Mouse (Mus musculus): ENCODE results near the gene Szt2. TPM values are rescaled to one million over a fixed set of nuclear protein-coding genes. Genes with fewer than 3 reads are reported as not detected.

The Szt2 gene
- total and polyA plus RNA-seq, 3 experiments, result 3.2 to 18.9 (median 7.4) TPM

DNA sequence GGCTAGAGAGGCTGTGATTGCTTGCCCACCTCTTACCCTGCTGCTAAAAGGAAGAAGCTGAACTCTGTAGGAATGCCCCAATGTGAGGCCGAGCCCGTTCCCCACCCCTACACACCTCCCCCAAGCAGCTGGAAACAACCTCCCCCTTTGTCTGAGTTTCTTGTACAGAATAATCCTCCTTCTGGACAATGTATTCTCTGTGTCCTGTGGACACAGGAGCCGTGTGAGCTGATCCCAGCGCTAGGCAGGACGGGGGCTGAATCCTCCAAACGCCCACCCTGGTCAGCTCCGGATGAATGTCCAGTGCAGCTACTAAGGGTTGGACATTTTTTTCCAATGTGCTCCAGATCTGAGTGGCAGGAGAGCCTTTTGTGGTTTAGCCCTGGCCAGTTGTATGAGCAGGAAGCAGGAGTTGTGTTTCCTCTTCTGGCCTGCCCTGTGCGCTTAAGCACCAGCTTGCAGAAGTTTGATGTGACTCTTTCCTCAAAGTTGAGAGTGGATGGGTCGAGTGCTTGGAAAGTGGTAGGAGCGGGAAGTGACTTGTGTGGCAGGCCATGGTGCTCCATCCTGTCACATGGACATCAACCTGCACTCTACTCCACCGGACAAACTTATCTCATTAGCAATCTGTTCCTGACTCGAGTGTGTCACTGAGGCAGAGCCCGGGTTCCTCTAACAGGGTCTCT is 8.2 kb upstream of the Szt2 start:
- Histone ChIP-seq H3K79me2 (replicated peaks; ENCODE audit: control insufficient read depth, extremely low read depth, insufficient read depth, poor library complexity, severe bottlenecking) (no peaks in the 10 kb centered on the region), H3K9ac (ENCODE audit: insufficient read depth, low read depth) (no peak overlapping the region), H3K4me3 (replicated peaks in 1 of 3; ENCODE audit: low read depth in 2 of 3, low read length in 2 of 3, poor library complexity in 1 of 3) (no peak overlapping the region), H3K4me1 (ENCODE audit: control insufficient read depth in 1 of 2, insufficient read depth in 2 of 2) (no peaks in the 10 kb centered on the region), H3K9me3 (replicated peaks; ENCODE audit: low read length) (no peaks in the 10 kb centered on the region), H3K27ac (ENCODE audit: insufficient read depth, low read depth) (no peak overlapping the region), H3K36me3 (replicated peaks in 1 of 2; ENCODE audit: control insufficient read depth in 1 of 2, insufficient read depth in 1 of 2, low read length in 1 of 2) (peaks cover 63 to 83% of the 10 kb centered on the region in 2 experiments), H3K27me3 (replicated peaks) (no peaks in the 10 kb centered on the region), H3K4me2 (ENCODE audit: insufficient read depth, low read depth, poor library complexity, severe bottlenecking) (no peak overlapping the region)
- in situ Hi-C loops (cut with MboI; ENCODE audit: low pct_ligation_motif_present, low pct_unique_long_range_greater_than_20kb, low sequenced_read_pairs) (no loop called here), dilution Hi-C loops (cut with MboI; ENCODE audit: extremely low pct_ligation_motif_present, extremely low pct_unique_long_range_greater_than_20kb, low sequenced_read_pairs) (no loop called here)
- no peak for TF ChIP-seq POLR2AphosphoS2 (IDR thresholded peaks at IDR 0.05; ENCODE audit: low read depth, low read length)
- TF ChIP-seq USF1 (IDR thresholded peaks at IDR 0.05; ENCODE audit: low read depth, low read length), result no peak
- no peak for TF ChIP-seq MAFK (IDR thresholded peaks at IDR 0.05; ENCODE audit: insufficient replicate concordance, low read length)
- no peak for TF ChIP-seq ELF1 (IDR thresholded peaks at IDR 0.05; ENCODE audit: low read depth, low read length)
- no peak for TF ChIP-seq ETS1 (conservative IDR thresholded peaks at IDR 0.05; ENCODE audit: low read depth, low read length)
- TF ChIP-seq JUN (IDR thresholded peaks at IDR 0.05; ENCODE audit: insufficient read depth, low read depth, low read length), result no peak
- TF ChIP-seq E2F4 (IDR thresholded peaks at IDR 0.05; ENCODE audit: insufficient replicate concordance, low read depth, low read length), result no peak
- no peak for TF ChIP-seq KAT2A (IDR thresholded peaks at IDR 0.05; ENCODE audit: insufficient replicate concordance, low read length)
- no peak for TF ChIP-seq MXI1 (IDR thresholded peaks at IDR 0.05; ENCODE audit: low read depth, low read length)
- no peak for TF ChIP-seq EP300 (IDR thresholded peaks at IDR 0.05; ENCODE audit: low read length)
- TF ChIP-seq MYC (IDR thresholded peaks at IDR 0.05; ENCODE audit: low read depth, low read length), result no peak
- TF ChIP-seq SMC3 (IDR thresholded peaks at IDR 0.05; ENCODE audit: low read depth, low read length), result no peak
- TF ChIP-seq TCF12 (IDR thresholded peaks at IDR 0.05; ENCODE audit: low read depth, low read length), result no peak
- TF ChIP-seq NELFE (IDR thresholded peaks at IDR 0.05; ENCODE audit: low read depth, low read length), result no peak
- no peak for TF ChIP-seq ZC3H11A (IDR thresholded peaks at IDR 0.05; ENCODE audit: low read depth, low read length)
- no peak for TF ChIP-seq RCOR1 (conservative IDR thresholded peaks at IDR 0.05; ENCODE audit: low read depth, low read length)
- no peak for TF ChIP-seq MAX (IDR thresholded peaks at IDR 0.05; ENCODE audit: low read length)
- no peak for TF ChIP-seq BHLHE40 (IDR thresholded peaks at IDR 0.05; ENCODE audit: low read depth, low read length)
- DNase-seq (ENCODE audit: extremely low read depth), result no peak

DNA sequence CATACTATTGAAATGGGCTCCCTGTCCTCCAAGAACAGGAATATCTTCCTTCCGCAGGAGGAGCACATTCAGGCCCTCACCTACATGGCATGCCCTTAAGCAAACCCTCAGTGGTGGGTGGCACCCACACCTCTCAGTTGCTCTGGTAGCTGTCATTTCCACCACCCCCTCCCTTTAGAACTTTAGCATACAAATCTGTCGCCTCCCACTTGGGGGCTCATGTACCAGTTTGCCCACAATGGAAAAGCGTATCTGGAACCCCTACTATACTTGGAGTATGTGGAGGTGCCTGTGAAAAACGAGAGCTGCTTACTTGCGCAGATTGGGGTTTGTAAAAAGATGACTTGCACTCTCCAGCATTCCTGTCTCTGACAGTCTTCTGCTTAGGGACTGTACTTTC is 7.3 kb upstream of the Szt2 start:
- dilution Hi-C loops (cut with MboI; ENCODE audit: extremely low pct_ligation_motif_present, extremely low pct_unique_long_range_greater_than_20kb, low sequenced_read_pairs), result no loop called here
- H3K27ac ChIP-seq (ENCODE audit: insufficient read depth, low read depth), result no peak overlapping the region

More for the DNA sequence above, 7.3 kb upstream of the Szt2 start:
- no peaks in the 10 kb centered on the region for H3K79me2 ChIP-seq (replicated peaks; ENCODE audit: control insufficient read depth, extremely low read depth, insufficient read depth, poor library complexity, severe bottlenecking)
- no peak overlapping the region for H3K9ac ChIP-seq (ENCODE audit: insufficient read depth, low read depth)
- H3K27me3 ChIP-seq (replicated peaks), result no peaks in the 10 kb centered on the region
- no peak overlapping the region for H3K4me3 ChIP-seq (replicated peaks in 1 of 3; ENCODE audit: low read depth in 2 of 3, low read length in 2 of 3, poor library complexity in 1 of 3)
- H3K4me2 ChIP-seq (ENCODE audit: insufficient read depth, low read depth, poor library complexity, severe bottlenecking), result no peak overlapping the region
- in situ Hi-C loops (cut with MboI; ENCODE audit: low pct_ligation_motif_present, low pct_unique_long_range_greater_than_20kb, low sequenced_read_pairs), result no loop called here
- TF ChIP-seq ZMIZ1 (IDR thresholded peaks at IDR 0.05; ENCODE audit: low read depth, low read length), result no peak
- TF ChIP-seq ZKSCAN1 (IDR thresholded peaks at IDR 0.05; ENCODE audit: borderline replicate concordance, low read depth, low read length), result no peak
- no peak for TF ChIP-seq MXI1 (IDR thresholded peaks at IDR 0.05; ENCODE audit: low read depth, low read length)
- TF ChIP-seq KAT2A (IDR thresholded peaks at IDR 0.05; ENCODE audit: insufficient replicate concordance, low read length), result no peak
- TF ChIP-seq BHLHE40 (IDR thresholded peaks at IDR 0.05; ENCODE audit: low read depth, low read length), result no peak
- no peak for TF ChIP-seq ETS1 (conservative IDR thresholded peaks at IDR 0.05; ENCODE audit: low read depth, low read length)
- TF ChIP-seq ELF1 (IDR thresholded peaks at IDR 0.05; ENCODE audit: low read depth, low read length), result no peak
- no peak for TF ChIP-seq USF2 (conservative IDR thresholded peaks at IDR 0.05; ENCODE audit: low read depth, low read length)
- no peak for TF ChIP-seq E2F4 (IDR thresholded peaks at IDR 0.05; ENCODE audit: insufficient replicate concordance, low read depth, low read length)
- no peak for TF ChIP-seq HCFC1 (IDR thresholded peaks at IDR 0.05; ENCODE audit: low read depth, low read length)
- no peak for TF ChIP-seq JUN (IDR thresholded peaks at IDR 0.05; ENCODE audit: insufficient read depth, low read depth, low read length)
- no peak for TF ChIP-seq ZNF384 (IDR thresholded peaks at IDR 0.05; ENCODE audit: low read depth, low read length)
- TF ChIP-seq CHD1 (IDR thresholded peaks at IDR 0.05; ENCODE audit: low read depth, low read length), result no peak
- TF ChIP-seq POLR2AphosphoS2 (IDR thresholded peaks at IDR 0.05; ENCODE audit: low read depth, low read length), result no peak
- no peak for TF ChIP-seq JUND (conservative IDR thresholded peaks at IDR 0.05; ENCODE audit: low read depth, low read length)
- no peak for TF ChIP-seq SIN3A (IDR thresholded peaks at IDR 0.05; ENCODE audit: low read length)
- no peak for TF ChIP-seq NRF1 (IDR thresholded peaks at IDR 0.05; ENCODE audit: low read depth, low read length)
- TF ChIP-seq SMC3 (IDR thresholded peaks at IDR 0.05; ENCODE audit: low read depth, low read length), result no peak
- H3K36me3 ChIP-seq (replicated peaks in 1 of 2; ENCODE audit: control insufficient read depth in 1 of 2, insufficient read depth in 1 of 2, low read length in 1 of 2), result peaks cover 71 to 88% of the 10 kb centered on the region in 2 experiments
- DNase-seq (ENCODE audit: extremely low read depth), result no peak
- no peaks in the 10 kb centered on the region for H3K4me1 ChIP-seq (ENCODE audit: control insufficient read depth in 1 of 2, insufficient read depth in 2 of 2)
- no peaks in the 10 kb centered on the region for H3K9me3 ChIP-seq (replicated peaks; ENCODE audit: low read length)
